Mouse (Mus musculus): ENCODE measurements around the gene Uhrf1. TPM values are rescaled to one million over a fixed set of nuclear protein-coding genes. Genes with fewer than 3 reads are reported as not detected.

Gene Uhrf1
- polyA plus RNA-seq, 1 experiment = 18.4 TPM

GRCm38 (mm10) chr17:56279481-56280155 is 23.5 kb upstream of the Uhrf1 start:
- TF ChIP-seq TCF3 (IDR thresholded peaks at IDR 0.05; ENCODE audit: insufficient read length, low read depth) (no peak), SRF (IDR thresholded peaks at IDR 0.05; ENCODE audit: control insufficient read depth, insufficient read length, low read depth) (no peak), MYOG (IDR thresholded peaks at IDR 0.05; ENCODE audit: control insufficient read depth in 1 of 3, insufficient read depth in 1 of 3, insufficient read length in 2 of 3, low read depth in 2 of 3) (peak in 1 of 3 experiments; percentile 31)
- Histone ChIP-seq H3K36me3 (ENCODE audit: control insufficient read depth, insufficient read depth) (peaks cover 3% of the 10 kb centered on the region), H3K4me3 (no peak overlapping the region), H3K27me3 (ENCODE audit: control insufficient read depth, insufficient read depth, insufficient read length) (no peaks in the 10 kb centered on the region), H3ac (ENCODE audit: control insufficient read depth, insufficient read length) (no peak overlapping the region), H3K79me2 (ENCODE audit: control insufficient read depth, insufficient read depth) (peaks cover 9% of the 10 kb centered on the region), H3K4me2 (ENCODE audit: low read depth) (no peak overlapping the region)

GRCm38 (mm10) chr17:56281193-56281592 is 21.9 kb upstream of the Uhrf1 start:
- Histone ChIP-seq H3K4me3 (no peak overlapping the region), H3K27me3 (ENCODE audit: control insufficient read depth, insufficient read depth, insufficient read length) (no peaks in the 10 kb centered on the region), H3K79me2 (ENCODE audit: control insufficient read depth, insufficient read depth) (peaks cover under 1% of the 10 kb centered on the region), H3K4me2 (ENCODE audit: low read depth) (no peak overlapping the region), H3ac (ENCODE audit: control insufficient read depth, insufficient read length) (no peak overlapping the region), H3K36me3 (ENCODE audit: control insufficient read depth, insufficient read depth) (peaks cover 8% of the 10 kb centered on the region)
- no peak for TF ChIP-seq TCF3 (IDR thresholded peaks at IDR 0.05; ENCODE audit: insufficient read length, low read depth)
- no peak for TF ChIP-seq POLR2AphosphoS2 (IDR thresholded peaks at IDR 0.05; ENCODE audit: insufficient read length, low read depth)
- no peak for TF ChIP-seq MAX (IDR thresholded peaks at IDR 0.05; ENCODE audit: low read depth)

DNA sequence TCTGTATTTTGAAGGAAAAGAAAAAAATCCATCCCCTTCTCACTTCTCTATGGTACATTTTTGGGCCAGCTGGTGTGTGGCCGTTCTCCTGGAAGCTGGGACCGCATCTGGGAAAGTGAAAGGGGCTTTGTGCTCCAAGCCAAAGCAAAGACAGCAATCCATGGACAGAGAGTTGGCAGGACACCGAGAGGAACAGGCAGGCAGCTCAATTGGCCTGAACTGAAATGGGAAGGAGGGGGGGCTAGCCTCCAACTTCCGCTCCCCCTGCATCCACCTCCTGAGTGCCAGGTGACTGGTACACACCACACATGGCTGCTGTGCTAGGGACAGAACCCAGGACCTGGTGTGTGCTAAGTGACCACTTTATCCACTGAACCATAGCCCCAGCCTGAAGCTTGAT is 20.3 kb upstream of the Uhrf1 start:
- no peak overlapping the region for H3K4me2 ChIP-seq (ENCODE audit: low read depth)
- H3K36me3 ChIP-seq (ENCODE audit: control insufficient read depth, insufficient read depth) = peaks cover 8% of the 10 kb centered on the region
- H3K4me3 ChIP-seq = no peak overlapping the region
- no peak for TF ChIP-seq POLR2A (IDR thresholded peaks at IDR 0.05; ENCODE audit: insufficient read length, low read depth)
- TF ChIP-seq TCF3 (IDR thresholded peaks at IDR 0.05; ENCODE audit: insufficient read length, low read depth) = no peak
- TF ChIP-seq TCF12 (IDR thresholded peaks at IDR 0.05; ENCODE audit: insufficient read depth, poor library complexity, severe bottlenecking) = no peak
- no peak for TF ChIP-seq SRF (IDR thresholded peaks at IDR 0.05; ENCODE audit: control insufficient read depth, insufficient read length, low read depth)
- TF ChIP-seq E2F4 (IDR thresholded peaks at IDR 0.05; ENCODE audit: insufficient read depth) = no peak
- no peak for TF ChIP-seq POLR2AphosphoS2 (IDR thresholded peaks at IDR 0.05; ENCODE audit: insufficient read length, low read depth)
- no peak for TF ChIP-seq MYOD1 (IDR thresholded peaks at IDR 0.05; ENCODE audit: control insufficient read depth in 1 of 3, insufficient read length in 2 of 3, low read depth in 2 of 3)
- TF ChIP-seq REST (IDR thresholded peaks at IDR 0.05; ENCODE audit: insufficient read depth, insufficient read length) = no peak
- no peak for TF ChIP-seq MAX (IDR thresholded peaks at IDR 0.05; ENCODE audit: low read depth)
- TF ChIP-seq MYOG (IDR thresholded peaks at IDR 0.05; ENCODE audit: control insufficient read depth in 1 of 3, insufficient read depth in 1 of 3, insufficient read length in 2 of 3, low read depth in 2 of 3) = no peak
- no peak for TF ChIP-seq USF1 (IDR thresholded peaks at IDR 0.05; ENCODE audit: low read depth)
- TF ChIP-seq CEBPB (IDR thresholded peaks at IDR 0.05; ENCODE audit: insufficient read depth, poor library complexity, severe bottlenecking) = no peak
- peaks cover 3% of the 10 kb centered on the region for H3K79me2 ChIP-seq (ENCODE audit: control insufficient read depth, insufficient read depth)
- no peaks in the 10 kb centered on the region for H3K27me3 ChIP-seq (ENCODE audit: control insufficient read depth, insufficient read depth, insufficient read length)
- no peak overlapping the region for H3ac ChIP-seq (ENCODE audit: control insufficient read depth, insufficient read length)

DNA sequence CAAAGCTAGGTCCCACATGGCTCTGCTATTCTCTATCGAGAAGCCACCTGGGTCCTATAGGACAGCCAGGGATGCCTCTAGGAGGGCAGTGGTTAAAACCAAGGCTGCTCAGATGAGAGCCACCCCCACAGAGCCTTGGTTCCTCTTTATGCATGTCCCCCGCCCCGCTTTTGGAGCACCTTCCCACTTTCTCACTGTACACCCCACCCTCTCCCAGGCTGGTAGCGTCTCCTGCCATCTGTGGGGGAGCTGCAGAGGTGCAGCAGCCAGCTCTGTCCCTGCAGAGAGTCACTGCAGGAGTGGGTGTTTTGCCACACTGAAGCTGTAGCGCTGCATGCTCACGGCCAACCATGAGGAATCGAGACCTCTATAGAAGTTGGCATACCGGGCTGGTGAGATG is 19.8 kb upstream of the Uhrf1 start:
- Histone ChIP-seq H3K4me2 (ENCODE audit: low read depth) (no peak overlapping the region), H3K36me3 (ENCODE audit: control insufficient read depth, insufficient read depth) (peaks cover 8% of the 10 kb centered on the region), H3K27me3 (ENCODE audit: control insufficient read depth, insufficient read depth, insufficient read length) (no peaks in the 10 kb centered on the region), H3K4me3 (no peak overlapping the region), H3ac (ENCODE audit: control insufficient read depth, insufficient read length) (no peak overlapping the region), H3K79me2 (ENCODE audit: control insufficient read depth, insufficient read depth) (peaks cover 8% of the 10 kb centered on the region)
- TF ChIP-seq TCF12 (IDR thresholded peaks at IDR 0.05; ENCODE audit: insufficient read depth, poor library complexity, severe bottlenecking) (no peak), REST (IDR thresholded peaks at IDR 0.05; ENCODE audit: insufficient read depth, insufficient read length) (no peak), E2F4 (IDR thresholded peaks at IDR 0.05; ENCODE audit: insufficient read depth) (no peak), CEBPB (IDR thresholded peaks at IDR 0.05; ENCODE audit: insufficient read depth, poor library complexity, severe bottlenecking) (no peak), POLR2A (IDR thresholded peaks at IDR 0.05; ENCODE audit: insufficient read length, low read depth) (no peak), SRF (IDR thresholded peaks at IDR 0.05; ENCODE audit: control insufficient read depth, insufficient read length, low read depth) (no peak)

DNA sequence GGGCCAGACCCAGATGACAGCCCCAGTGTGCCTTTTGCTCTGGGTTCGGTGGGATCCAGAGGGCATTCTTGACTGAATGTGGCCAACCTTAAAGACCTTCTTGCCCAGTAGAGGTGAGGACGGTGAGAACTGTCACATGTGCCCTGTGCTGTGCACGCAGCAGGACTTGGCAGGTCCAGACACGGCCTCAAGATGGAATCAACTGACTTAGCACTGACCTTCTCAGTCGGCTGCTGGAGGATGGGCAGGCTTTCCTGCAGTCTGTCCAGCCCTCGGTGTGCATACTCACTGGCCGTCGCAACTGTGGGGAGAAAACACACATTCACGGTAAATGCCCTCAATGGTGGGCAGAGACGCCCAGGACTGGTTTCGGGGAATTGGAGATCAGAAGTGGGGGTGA is 17.1 kb upstream of the Uhrf1 start:
- Histone ChIP-seq H3K79me2 (ENCODE audit: control insufficient read depth, insufficient read depth) (peaks cover 12% of the 10 kb centered on the region), H3K4me2 (ENCODE audit: low read depth) (no peak overlapping the region), H3K36me3 (ENCODE audit: control insufficient read depth, insufficient read depth) (peaks cover 8% of the 10 kb centered on the region), H3K27me3 (ENCODE audit: control insufficient read depth, insufficient read depth, insufficient read length) (no peaks in the 10 kb centered on the region), H3K4me3 (no peak overlapping the region), H3ac (ENCODE audit: control insufficient read depth, insufficient read length) (no peak overlapping the region)
- TF ChIP-seq POLR2A (IDR thresholded peaks at IDR 0.05; ENCODE audit: insufficient read length, low read depth) (no peak), MYOG (IDR thresholded peaks at IDR 0.05; ENCODE audit: control insufficient read depth in 1 of 3, insufficient read depth in 1 of 3, insufficient read length in 2 of 3, low read depth in 2 of 3) (no peak), SRF (IDR thresholded peaks at IDR 0.05; ENCODE audit: control insufficient read depth, insufficient read length, low read depth) (no peak), TCF3 (IDR thresholded peaks at IDR 0.05; ENCODE audit: insufficient read length, low read depth) (no peak), CEBPB (IDR thresholded peaks at IDR 0.05; ENCODE audit: insufficient read depth, poor library complexity, severe bottlenecking) (no peak), MAX (IDR thresholded peaks at IDR 0.05; ENCODE audit: low read depth) (no peak), TCF12 (IDR thresholded peaks at IDR 0.05; ENCODE audit: insufficient read depth, poor library complexity, severe bottlenecking) (no peak), MYOD1 (IDR thresholded peaks at IDR 0.05; ENCODE audit: control insufficient read depth in 1 of 3, insufficient read length in 2 of 3, low read depth in 2 of 3) (no peak), POLR2AphosphoS2 (IDR thresholded peaks at IDR 0.05; ENCODE audit: insufficient read length, low read depth) (no peak), REST (IDR thresholded peaks at IDR 0.05; ENCODE audit: insufficient read depth, insufficient read length) (no peak), E2F4 (IDR thresholded peaks at IDR 0.05; ENCODE audit: insufficient read depth) (no peak)
